Mouse (Mus musculus) thymus, adult 2 months (tissue): ENCODE results near the gene Ccdc12.

Experiments used
- CTCF ChIP-seq: fragments of 200-500 bp; IDR thresholded peaks from 2 replicates; pipeline ENCODE4 v1.5.1; 2012; ENCODE audit warnings: mild to moderate bottlenecking, control low read depth, low read length, moderate library complexity, borderline replicate concordance; ENCODE audit not compliant: control insufficient read depth, poor library complexity, insufficient read depth; ENCODE audit errors: extremely low read depth
- POLR2A ChIP-seq: fragments of 200-500 bp; IDR thresholded peaks from 2 replicates; pipeline ENCODE4 v1.6.1; 2012; ENCODE audit warnings: mild to moderate bottlenecking, low read length, control low read depth, moderate library complexity; ENCODE audit not compliant: control insufficient read depth, poor library complexity, insufficient read depth; ENCODE audit errors: extremely low read depth

DNA sequence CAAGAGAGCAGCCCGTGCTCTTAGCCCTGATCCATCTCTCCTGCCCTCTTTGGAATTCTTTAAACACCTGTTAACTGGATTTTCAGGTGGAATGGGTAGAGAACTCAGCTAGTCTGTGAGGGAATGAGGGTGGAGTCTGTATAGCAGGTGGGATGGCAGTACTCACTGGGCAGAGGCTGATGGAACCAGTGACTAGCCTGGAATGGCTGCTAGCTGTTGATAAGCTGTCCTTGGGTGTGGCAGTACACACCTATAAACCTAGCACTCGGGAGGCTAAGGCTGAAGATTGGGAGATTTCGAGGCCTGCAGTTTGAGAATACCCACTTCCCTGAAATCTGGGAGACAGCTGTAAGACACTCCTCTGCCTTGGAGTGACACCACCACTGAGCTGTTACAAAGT is 43.3 kb downstream of the Ccdc12 start:
- no peak for TF ChIP-seq POLR2A
- TF ChIP-seq CTCF, result no peak
